Mouse (Mus musculus): Measurements from ENCODE around the gene Tbc1d10c.

The Tbc1d10c gene

DNA sequence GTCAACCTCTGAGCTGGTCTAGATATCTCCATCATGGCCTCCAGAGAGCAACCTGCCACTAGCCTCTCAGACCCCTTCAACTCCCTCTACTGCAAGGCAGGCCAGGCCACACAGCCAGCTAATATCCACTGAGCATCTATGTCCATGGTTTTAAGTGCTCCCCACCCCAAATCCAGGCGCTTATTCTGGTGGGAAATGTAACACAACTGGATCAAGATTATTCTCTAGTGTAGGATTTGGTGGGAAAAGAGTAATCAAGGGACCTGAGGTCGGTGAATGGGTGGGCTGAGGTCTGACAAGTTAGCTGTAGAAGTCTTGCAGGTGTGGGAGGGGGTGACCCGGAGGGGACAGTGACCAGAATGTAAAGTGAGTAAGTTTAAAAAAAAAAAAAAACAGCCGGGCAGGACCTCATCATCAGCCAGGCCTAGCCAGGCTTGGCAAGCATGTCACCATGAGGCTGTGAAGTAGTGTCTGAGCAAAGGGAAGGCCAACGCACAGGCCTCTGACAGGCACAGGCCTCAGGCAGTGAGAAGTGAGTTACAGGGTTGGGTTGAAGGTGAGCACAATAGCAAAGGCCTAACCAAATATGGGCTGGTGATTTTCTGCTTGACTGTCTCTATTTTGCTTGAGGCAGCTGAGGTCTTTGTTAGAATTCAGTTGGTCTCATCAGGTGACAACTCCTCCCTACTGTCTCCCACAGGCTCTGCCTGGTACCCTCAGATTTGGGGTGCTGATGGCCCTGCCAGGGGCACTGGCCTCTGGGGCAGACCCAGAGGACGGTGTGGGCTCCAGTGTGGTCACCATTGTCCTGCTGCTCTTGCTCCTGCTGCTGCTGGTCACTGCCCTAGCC lies 35.6 kb downstream of the Tbc1d10c start:
- H3K4me1 ChIP-seq (replicated peaks; ENCODE audit: low read depth, low read length): peaks cover 71% of the 10 kb centered on the region
- no peaks in the 10 kb centered on the region for H3K9me3 ChIP-seq (ENCODE audit: low read length)
- peak overlapping the region; percentile 72 for H3K4me3 ChIP-seq (replicated peaks; ENCODE audit: low read length)
- no peaks in the 10 kb centered on the region for H3K27me3 ChIP-seq (ENCODE audit: insufficient read depth, low read length)
- no peak for TF ChIP-seq CTCF (conservative IDR thresholded peaks at IDR 0.05; ENCODE audit: low read length)
- no peak for TF ChIP-seq POU5F1 (IDR thresholded peaks at IDR 0.05; ENCODE audit: borderline replicate concordance, low read length)
- TF ChIP-seq NANOG (IDR thresholded peaks at IDR 0.05; ENCODE audit: borderline replicate concordance, low read length): no peak
- peaks cover 82% of the 10 kb centered on the region for H3K36me3 ChIP-seq (ENCODE audit: insufficient read depth, low read length)

DNA sequence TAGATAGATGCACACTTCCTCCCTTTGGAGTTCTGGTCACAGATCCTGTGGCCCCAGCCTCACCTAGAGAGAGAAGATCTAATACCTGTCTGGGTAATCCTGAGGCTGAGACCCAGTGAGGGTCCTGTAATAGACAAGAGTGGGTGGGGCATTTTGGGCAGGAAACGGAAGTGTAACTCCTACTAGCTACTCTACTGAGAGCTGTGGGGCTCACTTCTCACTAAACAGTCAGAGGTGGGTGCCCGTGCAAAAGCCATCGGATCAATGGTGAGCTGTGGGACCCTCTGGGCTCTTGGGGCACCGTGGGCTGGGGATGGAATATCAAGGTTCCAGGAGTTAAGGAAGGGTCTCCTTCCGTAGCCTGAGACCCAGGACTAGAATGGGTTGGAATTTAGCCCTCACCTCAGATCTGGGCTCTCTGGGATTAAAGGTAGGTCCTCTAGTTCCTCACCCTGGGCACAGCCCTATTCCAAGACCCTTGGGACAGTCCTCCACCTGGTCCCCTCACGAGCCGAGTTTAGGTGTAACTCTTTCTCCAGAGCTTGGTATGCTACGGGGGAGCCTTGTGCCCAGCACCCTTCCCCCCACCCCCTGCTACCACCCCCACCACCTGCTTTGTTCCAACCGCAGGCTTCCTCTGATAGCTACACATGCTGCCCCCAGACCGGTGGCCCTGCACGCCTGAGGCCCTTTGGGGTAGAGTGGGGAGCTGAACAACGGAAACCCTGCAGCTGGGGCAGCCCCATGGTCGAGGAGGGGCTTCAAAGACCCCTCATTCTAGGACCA lies 36.5 kb downstream of the Tbc1d10c start:
- Histone ChIP-seq H3K9me3 (ENCODE audit: low read length) (no peaks in the 10 kb centered on the region), H3K36me3 (ENCODE audit: insufficient read depth, low read length) (peaks cover 85% of the 10 kb centered on the region), H3K27me3 (ENCODE audit: insufficient read depth, low read length) (no peaks in the 10 kb centered on the region), H3K4me1 (replicated peaks; ENCODE audit: low read depth, low read length) (peaks cover 79% of the 10 kb centered on the region), H3K4me3 (replicated peaks; ENCODE audit: low read length) (peak overlapping the region; percentile 72)
- TF ChIP-seq NANOG (IDR thresholded peaks at IDR 0.05; ENCODE audit: borderline replicate concordance, low read length): no peak

DNA sequence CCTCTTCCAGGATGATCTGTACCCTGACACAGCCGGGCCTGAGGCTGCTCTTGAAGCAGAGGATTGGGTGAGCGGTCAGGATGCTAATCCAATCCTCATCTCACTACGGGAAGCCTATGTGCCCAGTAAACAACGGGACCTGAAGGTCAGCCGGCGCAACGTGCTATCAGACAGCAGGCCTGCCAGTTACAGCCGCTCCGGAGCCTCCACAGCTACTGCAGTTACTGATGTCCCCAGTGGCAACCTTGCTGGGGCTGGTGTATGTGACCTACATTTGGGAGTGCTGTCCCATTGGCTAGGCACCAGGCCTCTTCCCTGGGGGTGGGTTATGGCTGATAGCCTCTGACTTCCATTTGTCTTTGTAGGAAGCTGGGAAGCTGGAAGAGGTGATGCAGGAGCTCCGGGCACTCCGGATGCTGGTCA lies 37.8 kb downstream of the Tbc1d10c start, which contains the start of gene Ptprcap:
Gene Ptprcap (plus strand): TSS at position 373 of the 423 bp plus-strand sequence.
- H3K4me3 ChIP-seq (replicated peaks; ENCODE audit: low read length): peak within 1 kb of the TSS; percentile 72
- H3K36me3 ChIP-seq (ENCODE audit: insufficient read depth, low read length): peaks cover 75% of the 10 kb centered on the region
- TF ChIP-seq POU5F1 (IDR thresholded peaks at IDR 0.05; ENCODE audit: borderline replicate concordance, low read length) (no peak), CTCF (conservative IDR thresholded peaks at IDR 0.05; ENCODE audit: low read length) (no peak), NANOG (IDR thresholded peaks at IDR 0.05; ENCODE audit: borderline replicate concordance, low read length) (no peak)
- no peaks in the 10 kb centered on the region for H3K27me3 ChIP-seq (ENCODE audit: insufficient read depth, low read length)
- no peaks in the 10 kb centered on the region for H3K9me3 ChIP-seq (ENCODE audit: low read length)
- H3K4me1 ChIP-seq (replicated peaks; ENCODE audit: low read depth, low read length): peaks cover 88% of the 10 kb centered on the region

DNA sequence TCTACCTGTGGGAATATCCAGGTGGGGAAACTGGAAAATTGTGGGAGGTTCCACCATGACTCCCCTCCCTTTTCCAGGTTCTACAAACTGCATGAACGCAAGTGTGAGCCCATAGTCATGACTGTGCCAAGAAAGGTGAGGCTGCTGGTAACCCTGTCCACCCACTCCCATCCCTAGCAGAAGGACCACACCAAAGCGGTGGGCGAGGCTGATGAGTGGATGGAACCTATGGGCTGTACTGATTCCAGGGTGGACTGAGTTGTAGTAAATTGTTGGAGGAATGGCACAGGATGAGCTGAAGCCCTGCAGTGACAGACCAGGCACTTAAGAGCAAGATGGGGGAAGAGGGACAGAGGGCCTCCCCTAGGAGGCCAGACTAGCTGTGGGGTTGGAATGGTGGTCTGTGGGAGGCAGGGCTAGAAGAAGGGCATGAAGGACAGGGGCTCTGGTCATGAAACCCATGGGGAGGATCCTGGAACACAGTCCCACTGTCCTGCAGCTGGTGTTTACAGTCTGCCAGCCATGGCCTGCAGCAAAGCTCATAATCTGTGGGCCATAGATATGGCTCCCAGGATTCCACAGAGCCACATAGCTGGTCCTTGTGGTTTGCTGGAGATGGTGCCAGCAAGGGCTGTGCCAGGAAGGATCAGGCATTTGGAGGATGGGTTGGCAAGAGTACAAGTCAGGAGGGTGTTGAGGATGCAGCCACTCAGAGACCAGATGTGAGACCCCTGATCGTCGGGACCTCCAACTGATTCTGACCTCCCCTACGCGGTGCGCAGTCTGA lies 38.4 kb downstream of the Tbc1d10c start:
- H3K4me1 ChIP-seq (replicated peaks; ENCODE audit: low read depth, low read length): peaks cover 94% of the 10 kb centered on the region
- H3K36me3 ChIP-seq (ENCODE audit: insufficient read depth, low read length): peaks cover 69% of the 10 kb centered on the region
- 0 out of 2 replicates have a peak overlapping the region, but pooled peaks have one; percentile 10 for H3K4me3 ChIP-seq (replicated peaks; ENCODE audit: low read length)
- TF ChIP-seq POU5F1 (IDR thresholded peaks at IDR 0.05; ENCODE audit: borderline replicate concordance, low read length) (no peak), NANOG (IDR thresholded peaks at IDR 0.05; ENCODE audit: borderline replicate concordance, low read length) (no peak), CTCF (conservative IDR thresholded peaks at IDR 0.05; ENCODE audit: low read length) (no peak)
- no peaks in the 10 kb centered on the region for H3K9me3 ChIP-seq (ENCODE audit: low read length)
- H3K27me3 ChIP-seq (ENCODE audit: insufficient read depth, low read length): no peaks in the 10 kb centered on the region

DNA sequence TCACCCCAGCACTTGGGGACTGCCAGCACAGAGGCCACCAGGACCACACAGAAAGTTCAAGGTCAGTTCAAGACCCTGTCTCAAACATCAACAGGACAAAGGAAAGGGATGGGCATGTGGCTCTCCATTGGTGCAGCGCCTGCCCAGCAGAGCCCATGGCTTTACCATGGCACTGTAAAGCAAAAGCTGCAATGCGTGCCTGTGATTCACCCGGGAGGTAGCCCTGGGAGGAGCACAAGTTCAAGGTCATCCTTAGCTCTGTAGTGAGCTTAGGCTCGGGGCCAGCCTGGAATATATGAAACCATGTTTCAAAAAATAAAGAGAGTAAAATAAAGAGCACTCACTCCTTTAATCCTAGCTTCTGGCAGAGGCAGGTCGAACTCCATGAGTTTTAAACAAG lies 39.2 kb downstream of the Tbc1d10c start:
- Histone ChIP-seq H3K9me3 (ENCODE audit: low read length) (no peaks in the 10 kb centered on the region), H3K4me3 (replicated peaks; ENCODE audit: low read length) (peak overlapping the region; percentile 39; the same call in 1 of the 2 replicates), H3K4me1 (replicated peaks; ENCODE audit: low read depth, low read length) (peaks cover 95% of the 10 kb centered on the region), H3K36me3 (ENCODE audit: insufficient read depth, low read length) (peaks cover 62% of the 10 kb centered on the region), H3K27me3 (ENCODE audit: insufficient read depth, low read length) (no peaks in the 10 kb centered on the region)
- TF ChIP-seq NANOG (IDR thresholded peaks at IDR 0.05; ENCODE audit: borderline replicate concordance, low read length) (no peak), CTCF (conservative IDR thresholded peaks at IDR 0.05; ENCODE audit: low read length) (no peak), POU5F1 (IDR thresholded peaks at IDR 0.05; ENCODE audit: borderline replicate concordance, low read length) (no peak)

DNA sequence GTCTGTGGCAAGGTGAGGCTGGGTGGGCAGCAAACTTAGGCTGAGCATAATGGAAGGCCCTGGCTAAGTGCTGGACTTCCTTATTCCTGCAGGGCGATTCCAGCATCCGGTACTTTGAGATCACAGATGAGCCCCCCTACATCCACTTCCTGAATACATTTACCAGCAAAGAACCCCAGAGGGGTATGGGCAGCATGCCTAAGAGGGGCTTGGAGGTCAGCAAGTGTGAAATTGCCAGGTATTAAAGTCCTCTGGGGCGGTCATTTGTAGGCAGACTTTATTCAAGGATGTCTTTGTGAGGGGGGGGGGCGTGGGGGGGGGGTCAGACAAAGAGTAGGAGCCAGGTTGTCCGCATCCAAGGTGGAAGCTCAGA lies 39.6 kb downstream of the Tbc1d10c start:
- Histone ChIP-seq H3K27me3 (ENCODE audit: insufficient read depth, low read length) (no peaks in the 10 kb centered on the region), H3K36me3 (ENCODE audit: insufficient read depth, low read length) (peaks cover 58% of the 10 kb centered on the region), H3K4me1 (replicated peaks; ENCODE audit: low read depth, low read length) (peaks cover 95% of the 10 kb centered on the region), H3K4me3 (replicated peaks; ENCODE audit: low read length) (peak overlapping the region; percentile 87; the same call in 1 of the 2 replicates), H3K9me3 (ENCODE audit: low read length) (no peaks in the 10 kb centered on the region)
- TF ChIP-seq POU5F1 (IDR thresholded peaks at IDR 0.05; ENCODE audit: borderline replicate concordance, low read length): no peak
- no peak for TF ChIP-seq NANOG (IDR thresholded peaks at IDR 0.05; ENCODE audit: borderline replicate concordance, low read length)
- TF ChIP-seq CTCF (conservative IDR thresholded peaks at IDR 0.05; ENCODE audit: low read length): no peak

DNA sequence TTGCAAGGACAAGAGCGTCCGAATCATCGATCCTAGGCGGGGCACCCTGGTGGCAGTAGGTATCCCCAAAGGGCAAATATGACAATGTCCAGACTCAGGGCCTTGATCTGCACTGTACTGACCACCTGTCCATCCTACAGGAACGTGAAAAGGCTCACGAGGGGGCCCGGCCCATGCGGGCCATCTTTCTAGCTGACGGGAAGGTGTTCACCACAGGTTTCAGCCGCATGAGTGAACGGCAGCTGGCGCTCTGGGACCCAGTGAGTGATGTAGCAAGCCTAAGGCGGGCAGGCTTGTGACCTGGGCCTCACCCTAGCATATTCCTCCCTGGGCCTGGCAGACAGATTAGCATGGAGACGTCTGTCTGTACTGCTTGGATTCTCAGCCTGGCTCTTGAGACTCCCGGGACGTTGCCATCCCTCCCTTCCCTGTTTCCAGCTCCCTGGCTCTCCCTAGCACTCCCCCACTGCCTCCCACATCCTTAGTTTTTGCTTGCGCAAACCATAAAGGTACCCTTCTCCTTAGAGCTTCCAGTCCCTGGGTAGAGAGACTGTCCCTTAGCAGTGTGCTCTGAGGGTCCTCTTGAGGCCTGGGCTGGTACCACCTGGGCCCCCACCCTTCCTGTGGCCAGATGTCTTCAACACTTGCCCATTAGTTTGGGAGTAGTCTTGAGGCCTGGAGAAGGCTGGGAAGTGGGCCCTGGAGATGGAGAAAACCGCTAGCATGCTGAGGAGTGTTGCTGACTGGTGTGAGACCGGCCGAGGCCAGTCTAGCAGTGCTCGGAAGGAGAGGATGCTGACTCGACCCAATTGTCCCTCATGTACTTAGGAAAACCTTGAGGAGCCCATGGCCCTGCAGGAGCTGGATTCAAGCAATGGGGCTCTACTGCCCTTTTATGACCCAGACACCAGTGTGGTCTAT lies 40.3 kb downstream of the Tbc1d10c start:
- H3K36me3 ChIP-seq (ENCODE audit: insufficient read depth, low read length): peaks cover 53% of the 10 kb centered on the region
- TF ChIP-seq NANOG (IDR thresholded peaks at IDR 0.05; ENCODE audit: borderline replicate concordance, low read length) (no peak), CTCF (conservative IDR thresholded peaks at IDR 0.05; ENCODE audit: low read length) (no peak), POU5F1 (IDR thresholded peaks at IDR 0.05; ENCODE audit: borderline replicate concordance, low read length) (no peak)

More for the DNA sequence above, 40.3 kb downstream of the Tbc1d10c start:
- H3K9me3 ChIP-seq (ENCODE audit: low read length): no peaks in the 10 kb centered on the region
- no peaks in the 10 kb centered on the region for H3K27me3 ChIP-seq (ENCODE audit: insufficient read depth, low read length)
- peaks cover 95% of the 10 kb centered on the region for H3K4me1 ChIP-seq (replicated peaks; ENCODE audit: low read depth, low read length)
- peak overlapping the region; percentile 87 for H3K4me3 ChIP-seq (replicated peaks; ENCODE audit: low read length)
